Mouse (Mus musculus) heart, adult 2 months (tissue): Measurements from ENCODE around the gene She. TPM values are rescaled to one million over a fixed set of nuclear protein-coding genes. Genes with fewer than 3 reads are reported as not detected.

Source experiments
- DNase-seq, 2 experiments: peaks; one replicate each; pipeline ENCODE4 v3.0.0; 2021
- H3K27ac ChIP-seq: fragments of 200-600 bp; 2 replicates; pipeline ENCODE4 v1.8.1; 2022
- H3K27me3 ChIP-seq: fragments of 200-500 bp; 2 replicates; pipeline ENCODE4 v1.6.1; 2012; ENCODE audit warnings: mild to moderate bottlenecking, low read length, inconsistent platforms, mixed read lengths; ENCODE audit not compliant: control insufficient read depth, insufficient read depth
- H3K36me3 ChIP-seq: fragments of 200-500 bp; 2 replicates; pipeline ENCODE4 v1.6.1; 2012; ENCODE audit warnings: low read length, inconsistent platforms; ENCODE audit not compliant: control insufficient read depth, insufficient read depth
- H3K4me1 ChIP-seq: fragments of 200-500 bp; 2 replicates; pipeline ENCODE4 v1.6.1; 2011; ENCODE audit warnings: low read length; ENCODE audit not compliant: control insufficient read depth, insufficient read depth
- H3K4me3 ChIP-seq: fragments of 200-600 bp; 2 replicates; pipeline ENCODE4 v1.8.1; 2022
- H3K79me2 ChIP-seq: fragments of 200-500 bp; replicated peaks from 2 replicates; pipeline ENCODE4 v1.6.1; 2012; ENCODE audit warnings: mild to moderate bottlenecking, inconsistent platforms, low read length, moderate library complexity, mixed read lengths; ENCODE audit not compliant: control insufficient read depth, insufficient read depth
- H3K9ac ChIP-seq: fragments of 200-500 bp; 2 replicates; pipeline ENCODE4 v1.6.1; 2012; ENCODE audit warnings: low read depth, mild to moderate bottlenecking, control low read depth, inconsistent platforms, low read length, mixed read lengths
- CTCF ChIP-seq: fragments of 200-600 bp; IDR thresholded peaks from 2 replicates; pipeline ENCODE4 v1.8.1; 2022; ENCODE audit warnings: antibody characterized with exemption, mild to moderate bottlenecking, moderate library complexity
- EP300 ChIP-seq: fragments of 200-500 bp; IDR thresholded peaks from 2 replicates; pipeline ENCODE4 v1.6.1; 2011; ENCODE audit warnings: low read depth, low read length, control low read depth; ENCODE audit not compliant: insufficient read depth
- POLR2A ChIP-seq: fragments of 200-500 bp; IDR thresholded peaks from 2 replicates; pipeline ENCODE4 v1.6.1; 2011; ENCODE audit warnings: mild to moderate bottlenecking, low read depth, low read length, control low read depth; ENCODE audit not compliant: insufficient read depth
- WGBS: fragments of 180-500 bp; shearing (Covaris S2); methylation state at CpG from one replicate; pipeline ENCODE4 v1.1.7; 2018; 5-methylcytosine and 5-hydroxymethylcytosine counted together
- intact Hi-C: fragments of 180-260 bp; cut with DNase I; formaldehyde crosslinking; loops from one replicate; pipeline ENCODE4 v1.15.1; 2025
- polyA plus RNA-seq: library from polyadenylated mRNA; depleted of rRNA; stranded (reverse); fragments of >200 nt; gene quantifications from 2 replicates; pipeline ENCODE4 v1.2.3, GENCODE M21; 2012; rRNA removed
- total RNA-seq, 2 experiments: library from RNA; stranded (reverse); gene quantifications; 2 replicates each; pipeline ENCODE4 v1.2.3; 2021

She gene
- total and polyA plus RNA-seq, 3 experiments: 3.4 to 13.3 (median 12.3) TPM

DNA sequence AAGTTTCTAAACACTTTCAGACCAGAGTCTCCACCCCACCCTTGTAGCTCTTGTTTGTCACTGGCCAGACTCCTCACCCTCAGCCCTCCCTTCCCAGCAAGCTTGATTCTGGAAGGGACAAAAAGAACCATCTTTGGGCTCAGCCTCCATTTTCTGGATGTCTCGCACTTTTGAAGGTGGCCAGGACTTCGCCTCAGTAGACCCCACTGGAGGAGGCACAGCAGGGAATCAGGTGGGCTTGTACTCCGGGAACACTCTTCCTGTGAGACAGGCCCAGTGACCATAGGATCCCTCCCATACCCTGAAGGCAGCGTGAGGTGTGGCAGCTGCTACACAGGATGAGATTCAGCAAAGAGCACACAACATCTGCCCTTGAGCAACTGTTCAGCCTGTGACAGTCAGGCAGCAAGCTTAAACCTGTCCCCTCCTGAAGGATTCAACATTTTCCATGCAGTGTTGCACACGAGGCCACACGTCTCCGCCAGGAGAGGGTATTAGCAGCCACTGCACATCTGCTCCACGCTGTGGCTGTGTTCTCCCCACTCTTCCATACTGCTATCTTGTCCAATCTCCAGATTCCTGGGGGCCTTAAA is 66.1 kb downstream of the She start:
- H3K79me2 ChIP-seq: no peaks in the 10 kb centered on the region
- intact Hi-C loops: no loop called here
- no peak overlapping the region for H3K4me3 ChIP-seq
- 82% methylated on average over 8 of the region's 8 CpGs for WGBS
- H3K9ac ChIP-seq: no peak overlapping the region
- no peak overlapping the region for H3K27ac ChIP-seq
- peaks cover 8% of the 10 kb centered on the region for H3K4me1 ChIP-seq
- DNase-seq: peak; percentile 3 to 20
- no peaks in the 10 kb centered on the region for H3K27me3 ChIP-seq
- H3K36me3 ChIP-seq: no peaks in the 10 kb centered on the region
- TF ChIP-seq CTCF: no peak
- no peak for TF ChIP-seq POLR2A
- TF ChIP-seq EP300: no peak

DNA sequence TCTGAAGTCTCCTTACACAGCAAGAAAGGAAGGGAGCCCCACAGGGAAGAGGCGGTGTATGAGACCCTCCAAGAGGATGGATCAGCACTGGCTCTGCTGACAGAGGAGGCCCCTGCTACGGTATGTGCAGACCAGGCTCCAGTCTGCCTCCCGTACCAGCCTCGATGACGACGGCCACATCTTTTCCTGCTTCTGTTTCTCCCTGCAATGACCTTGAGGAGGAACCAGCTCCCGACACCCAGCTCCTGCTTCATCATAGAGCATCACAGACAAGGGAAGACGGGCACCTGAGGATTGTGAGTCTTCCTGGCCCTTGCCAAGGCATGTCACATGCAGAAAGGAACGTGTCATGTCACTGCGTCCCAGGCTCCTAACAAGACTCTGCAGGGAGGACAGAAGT is 66.8 kb downstream of the She start:
- no peak overlapping the region for H3K4me3 ChIP-seq
- TF ChIP-seq POLR2A (no peak), CTCF (no peak)
- no peak overlapping the region for H3K9ac ChIP-seq
- H3K4me1 ChIP-seq: peaks cover 8% of the 10 kb centered on the region
- 88% methylated on average over 10 of the region's 10 CpGs for WGBS
- peak in 1 of 2 experiments; percentile 20 for DNase-seq
- no peak overlapping the region for H3K27ac ChIP-seq
- intact Hi-C loops: no loop called here
- no peaks in the 10 kb centered on the region for H3K79me2 ChIP-seq
- no peaks in the 10 kb centered on the region for H3K27me3 ChIP-seq
- no peaks in the 10 kb centered on the region for H3K36me3 ChIP-seq

DNA sequence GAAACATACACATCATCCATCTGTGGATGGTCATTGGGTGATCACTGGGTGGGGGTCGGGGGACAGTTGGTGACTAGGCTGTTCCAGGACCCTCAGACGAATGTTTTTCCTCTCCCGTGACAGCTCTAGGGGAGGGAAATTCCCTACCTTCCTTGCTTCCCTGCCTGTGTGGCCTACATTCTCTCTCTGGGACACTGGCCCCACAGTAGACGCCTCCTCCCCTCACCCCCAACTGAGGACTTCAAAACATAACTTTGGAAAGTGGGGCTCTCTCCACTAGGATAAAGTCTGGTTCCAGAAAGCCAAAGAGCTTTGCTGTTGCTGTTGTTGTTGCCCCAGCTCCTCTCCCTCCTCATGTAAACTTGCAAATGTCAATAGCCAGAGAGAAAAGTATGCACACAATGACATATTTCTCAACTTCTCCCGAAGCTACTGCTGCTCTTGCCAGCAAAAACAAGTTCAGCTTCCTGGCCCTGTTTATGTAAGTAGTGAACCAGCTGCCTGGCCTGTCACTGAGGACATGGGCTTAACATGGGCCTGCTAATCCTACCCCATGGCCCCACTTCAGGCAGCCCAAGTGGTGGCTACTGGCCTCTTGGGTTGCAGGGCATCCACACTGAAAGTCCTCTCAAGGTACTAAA is 67.8 kb downstream of the She start:
- peak overlapping the region; percentile 40; the same call in 1 of the 2 replicates for H3K27ac ChIP-seq
- intact Hi-C loops: no loop called here
- no peak overlapping the region for H3K9ac ChIP-seq
- H3K36me3 ChIP-seq: no peaks in the 10 kb centered on the region
- H3K27me3 ChIP-seq: no peaks in the 10 kb centered on the region
- no peaks in the 10 kb centered on the region for H3K79me2 ChIP-seq
- peaks cover 8% of the 10 kb centered on the region for H3K4me1 ChIP-seq
- peak; percentile 46 to 57 for DNase-seq
- 45% methylated on average over 5 of the region's 5 CpGs for WGBS
- H3K4me3 ChIP-seq: no peak overlapping the region
- no peak for TF ChIP-seq POLR2A
- no peak; the same call in 1 of the 2 replicates for TF ChIP-seq EP300
- no peak for TF ChIP-seq CTCF

DNA sequence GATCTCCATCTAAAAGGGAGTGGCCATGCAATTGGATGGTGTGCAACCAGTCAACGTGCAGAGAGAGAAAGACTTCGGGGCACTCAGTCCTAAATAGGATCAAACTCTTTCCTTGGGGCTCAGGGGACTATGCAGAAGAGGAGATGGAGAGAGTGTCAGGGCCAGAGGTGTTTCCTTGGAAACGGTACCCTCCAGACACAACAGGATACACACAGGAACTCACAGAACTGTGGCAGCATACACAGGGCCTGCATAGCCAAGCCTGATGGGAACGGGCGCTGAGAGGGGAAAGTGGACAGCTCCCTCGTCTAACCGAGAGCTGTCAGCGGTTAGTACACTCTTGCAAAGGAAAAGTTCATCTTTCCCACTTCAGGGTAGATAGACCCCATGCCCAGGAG is 68.3 kb downstream of the She start:
- peak overlapping the region; percentile 40; the same call in 1 of the 2 replicates for H3K27ac ChIP-seq
- no peak for DNase-seq
- H3K4me3 ChIP-seq: no peak overlapping the region
- WGBS: 59% methylated on average over 8 of the region's 8 CpGs
- no peaks in the 10 kb centered on the region for H3K27me3 ChIP-seq
- no peaks in the 10 kb centered on the region for H3K36me3 ChIP-seq
- no peaks in the 10 kb centered on the region for H3K79me2 ChIP-seq
- intact Hi-C loops: no loop called here
- TF ChIP-seq POLR2A (no peak), CTCF (no peak), EP300 (no peak)
- H3K4me1 ChIP-seq: peaks cover 8% of the 10 kb centered on the region
- H3K9ac ChIP-seq: no peak overlapping the region

DNA sequence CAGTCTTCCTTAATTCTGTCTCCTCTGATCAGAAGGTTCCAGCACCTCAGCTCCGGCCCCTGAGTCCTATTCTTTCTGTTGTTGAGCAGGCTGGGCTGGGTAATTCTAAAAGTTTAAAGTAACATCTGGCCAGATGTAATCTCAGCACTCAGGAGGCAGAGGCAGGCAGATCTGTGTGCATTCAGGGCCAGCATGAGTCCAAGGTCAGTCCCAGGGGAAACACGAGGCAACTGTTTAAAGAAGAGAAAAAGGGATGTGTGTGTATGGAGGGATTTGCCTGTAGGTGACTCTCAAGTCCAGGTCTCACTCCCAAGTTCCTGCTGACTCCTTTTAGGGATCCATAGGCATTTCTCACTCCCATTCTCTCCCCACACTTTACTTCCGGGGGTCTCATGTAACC is 76.7 kb downstream of the She start:
- H3K36me3 ChIP-seq: no peaks in the 10 kb centered on the region
- no peak overlapping the region for H3K27ac ChIP-seq
- no peak overlapping the region for H3K4me3 ChIP-seq
- peaks cover 2% of the 10 kb centered on the region; the same call in 1 of the 2 replicates for H3K4me1 ChIP-seq
- 82% methylated on average over 3 of the region's 3 CpGs for WGBS
- intact Hi-C loops: no loop called here
- H3K9ac ChIP-seq: no peak overlapping the region
- TF ChIP-seq EP300 (no peak), CTCF (no peak), POLR2A (no peak)
- H3K79me2 ChIP-seq: no peaks in the 10 kb centered on the region
- DNase-seq: no peak
- no peaks in the 10 kb centered on the region for H3K27me3 ChIP-seq

Other genes with a start within 250 kb of the She start
- gene Adar, start 116.3 kb upstream of the She start, total RNA-seq: 10 to 100 TPM; 10.8 to 13.1 TPM
- 12.8 and 15.8 TPM in 2 replicates for gene Adar, start 116.3 kb upstream of the She start, polyA plus RNA-seq
- under 1 TPM; 0.14 to 0.16 TPM for gene Chrnb2, start 66.7 kb upstream of the She start, total RNA-seq
- gene Chrnb2, start 66.7 kb upstream of the She start, polyA plus RNA-seq: 0.35 and 0.61 TPM in 2 replicates
- 10 to 100 TPM; 24.0 to 25.5 TPM for gene Ube2q1, start 57.8 kb upstream of the She start, total RNA-seq
- gene Ube2q1, start 57.8 kb upstream of the She start, polyA plus RNA-seq: 14.6 and 18.8 TPM in 2 replicates
- 1 to 10 TPM; 4.3 to 4.8 TPM for gene Il6ra, start 81.8 kb downstream of the She start, total RNA-seq
- gene Il6ra, start 81.8 kb downstream of the She start, polyA plus RNA-seq: 2.5 and 2.8 TPM in 2 replicates
- gene Atp8b2, start 132.1 kb downstream of the She start, total RNA-seq: 10 to 100 TPM; 15.7 to 18.0 TPM
- 27.3 and 50.1 TPM in 2 replicates for gene Atp8b2, start 132.1 kb downstream of the She start, polyA plus RNA-seq
- gene Hax1, start 167.4 kb downstream of the She start, total RNA-seq: 10 to 100 TPM; 40.1 to 48.2 TPM
- gene Hax1, start 167.4 kb downstream of the She start, polyA plus RNA-seq: 32.5 and 54.3 TPM in 2 replicates
- 10 to 100 TPM; 81.6 to 96.1 TPM for gene 4933434E20Rik, start 220.3 kb downstream of the She start, total RNA-seq
- gene 4933434E20Rik, start 220.3 kb downstream of the She start, polyA plus RNA-seq: 52.8 and 85.1 TPM in 2 replicates
- gene Ubap2l, start 221.3 kb downstream of the She start, total RNA-seq: 100 to 1,000 TPM; 104 to 116 TPM
- 104 and 137 TPM in 2 replicates for gene Ubap2l, start 221.3 kb downstream of the She start, polyA plus RNA-seq
- gene Tpm3, start 241.3 kb downstream of the She start, total RNA-seq: 10 to 100 TPM; 42.2 to 44.5 TPM
- gene Tpm3, start 241.3 kb downstream of the She start, polyA plus RNA-seq: 48.9 and 60.5 TPM in 2 replicates